Mouse (Mus musculus) heart, embryonic 14.5 days (tissue): Measurements from ENCODE around the gene Mlh1. TPM values are rescaled to one million over a fixed set of nuclear protein-coding genes. Genes with fewer than 3 reads are reported as not detected.

Experiments
- ATAC-seq: fragments of 200-750 bp; cut with Nextera tagmentation; 2 replicates; pipeline ENCODE4 v1.8.0; 2017; ENCODE audit warnings: low read depth, moderate TSS enrichment; ENCODE audit not compliant: insufficient number of reproducible peaks, insufficient read depth, low FRiP score
- H3K27ac ChIP-seq, 2 experiments: fragments of 200-500 bp in 1 of 2; fragments of 300-500 bp in 1 of 2; sonication (generic) in 1 of 2; replicated peaks in 1 of 2; 2 replicates each; pipeline ENCODE4 v1.5.1; 2012 to 2014; ENCODE audit warnings: low read depth in 2 of 2, low read length in 2 of 2, control low read depth in 1 of 2, mild to moderate bottlenecking in 1 of 2, mixed read lengths in 1 of 2; ENCODE audit not compliant: control insufficient read depth in 1 of 2, insufficient read depth in 1 of 2
- H3K27me3 ChIP-seq: fragments of 300-500 bp; sonication (generic); 2 replicates; pipeline ENCODE4 v1.6.1; 2014; ENCODE audit warnings: mild to moderate bottlenecking, low read length, control low read depth; ENCODE audit not compliant: control insufficient read depth, insufficient read depth
- H3K36me3 ChIP-seq: fragments of 300-500 bp; sonication (generic); 2 replicates; pipeline ENCODE4 v1.6.1; 2014; ENCODE audit warnings: mild to moderate bottlenecking, control low read depth, low read length, mixed read lengths; ENCODE audit not compliant: control insufficient read depth, insufficient read depth
- H3K4me1 ChIP-seq, 2 experiments: fragments of 200-500 bp in 1 of 2; fragments of 300-500 bp in 1 of 2; sonication (generic) in 1 of 2; 2 replicates each; pipeline ENCODE4 v1.6.1; 2012 to 2014; ENCODE audit warnings: low read length in 2 of 2, control low read depth in 1 of 2, mixed read lengths in 1 of 2; ENCODE audit not compliant: control insufficient read depth in 2 of 2, insufficient read depth in 2 of 2
- H3K4me2 ChIP-seq: fragments of 300-500 bp; sonication (generic); 2 replicates; pipeline ENCODE4 v1.6.1; 2014; ENCODE audit warnings: mild to moderate bottlenecking, low read length
- H3K4me3 ChIP-seq, 2 experiments: fragments of 200-500 bp in 1 of 2; fragments of 300-500 bp in 1 of 2; sonication (generic) in 1 of 2; 2 replicates each; pipeline ENCODE4 v1.5.1; 2012 to 2014; ENCODE audit warnings: low read length in 2 of 2, mild to moderate bottlenecking in 2 of 2, control low read depth in 1 of 2, low read depth in 1 of 2, moderate library complexity in 1 of 2; ENCODE audit not compliant: control insufficient read depth in 1 of 2, insufficient read depth in 1 of 2
- H3K9ac ChIP-seq: fragments of 300-500 bp; sonication (generic); 2 replicates; pipeline ENCODE4 v1.6.1; 2014; ENCODE audit warnings: mild to moderate bottlenecking, low read length
- H3K9me3 ChIP-seq: fragments of 300-500 bp; sonication (generic); 2 replicates; pipeline ENCODE4 v1.6.1; 2016; ENCODE audit warnings: low read length, control low read depth; ENCODE audit not compliant: control insufficient read depth
- WGBS: fragments of 180-500 bp; shearing (Covaris S2); extraction: QIAGEN DNeasy Blood & Tissue Kit; methylation state at CpG from one replicate; pipeline ENCODE4 v1.1.7; 2014; 5-methylcytosine and 5-hydroxymethylcytosine counted together
- polyA plus RNA-seq: library from polyadenylated mRNA; unstranded; fragments of >200 nt; fragmentation: Nextera tagmentation; extraction: Ambion mirVana; gene quantifications from 2 replicates; pipeline ENCODE4 v1.2.1, GENCODE M21; 2014

The Mlh1 gene
- polyA plus RNA-seq, 1 experiment from 2014 or later = 34.1 TPM

- peaks cover 18% of the 10 kb centered on the region for H3K9me3 ChIP-seq
- WGBS = 11% methylated on average over 72 of the region's 72 CpGs
- H3K4me3 ChIP-seq = peak within 1 kb of the TSS; percentile 45 to 49
- peak; percentile 35; the same call in 1 of the 2 replicates for ATAC-seq
- peaks cover 0 to 15% of the 10 kb centered on the region in 2 experiments; a peak in 2 of 4 replicates for H3K4me1 ChIP-seq
- H3K4me2 ChIP-seq = peak within 1 kb of the TSS; percentile 87
- peak within 1 kb of the TSS; percentile 34; the same call in 1 of the 2 replicates for H3K9ac ChIP-seq
- peaks cover 68% of the 10 kb centered on the region for H3K27me3 ChIP-seq
- no peak within 1 kb of the TSS for H3K27ac ChIP-seq
- H3K36me3 ChIP-seq = no peaks in the 10 kb centered on the region
Observed at GRCm38 (mm10) chr9:111311031-111311842, 39.6 kb upstream of the Mlh1 start, which contains the start of gene Trank1. TSS of gene Trank1 (plus strand) at chr9:111311739.

- H3K4me2 ChIP-seq = no peak overlapping the region
- 76% methylated on average over 7 of the region's 7 CpGs for WGBS
- no peaks in the 10 kb centered on the region for H3K4me1 ChIP-seq
- peaks cover 11% of the 10 kb centered on the region for H3K9me3 ChIP-seq
- no peaks in the 10 kb centered on the region for H3K36me3 ChIP-seq
- H3K27me3 ChIP-seq = peaks cover 31% of the 10 kb centered on the region
- H3K9ac ChIP-seq = no peak overlapping the region
- ATAC-seq = no peak
- no peak overlapping the region for H3K4me3 ChIP-seq
- no peak overlapping the region for H3K27ac ChIP-seq
Observed at GRCm38 (mm10) chr9:111306142-111306541, 34.6 kb upstream of the Mlh1 start.

GRCm38 (mm10) chr9:111304036-111304435, 32.4 kb upstream of the Mlh1 start:
- H3K36me3 ChIP-seq = no peaks in the 10 kb centered on the region
- H3K4me3 ChIP-seq = no peak overlapping the region
- no peak overlapping the region for H3K9ac ChIP-seq
- 88% methylated on average over 6 of the region's 6 CpGs for WGBS
- H3K27ac ChIP-seq = no peak overlapping the region
- peaks cover 10% of the 10 kb centered on the region; the same call in 1 of the 2 replicates for H3K27me3 ChIP-seq
- no peak for ATAC-seq
- H3K4me2 ChIP-seq = no peak overlapping the region
- no peaks in the 10 kb centered on the region for H3K9me3 ChIP-seq
- no peaks in the 10 kb centered on the region for H3K4me1 ChIP-seq

- ATAC-seq = no peak
- Histone ChIP-seq H3K4me2 (no peak overlapping the region), H3K27ac (no peak overlapping the region), H3K27me3 (no peaks in the 10 kb centered on the region), H3K9me3 (no peaks in the 10 kb centered on the region), H3K9ac (no peak overlapping the region), H3K4me1 (no peaks in the 10 kb centered on the region), H3K4me3 (no peak overlapping the region), H3K36me3 (no peaks in the 10 kb centered on the region)
- 71% methylated on average over 12 of the region's 12 CpGs for WGBS
Observed at GRCm38 (mm10) chr9:111302196-111302831, 30.7 kb upstream of the Mlh1 start.

- Histone ChIP-seq H3K4me1 (no peaks in the 10 kb centered on the region), H3K4me2 (no peak overlapping the region), H3K27me3 (no peaks in the 10 kb centered on the region), H3K36me3 (no peaks in the 10 kb centered on the region), H3K9me3 (no peaks in the 10 kb centered on the region), H3K4me3 (no peak overlapping the region), H3K27ac (no peak overlapping the region), H3K9ac (no peak overlapping the region)
- no peak for ATAC-seq
- 55% methylated on average over 2 of the region's 2 CpGs for WGBS
Observed at GRCm38 (mm10) chr9:111298606-111299005, 27.0 kb upstream of the Mlh1 start.

- no peaks in the 10 kb centered on the region for H3K4me1 ChIP-seq
- no peak overlapping the region for H3K27ac ChIP-seq
- H3K9ac ChIP-seq = no peak overlapping the region
- H3K4me2 ChIP-seq = no peak overlapping the region
- H3K9me3 ChIP-seq = no peaks in the 10 kb centered on the region
- 67% methylated on average over 7 of the region's 7 CpGs for WGBS
- H3K4me3 ChIP-seq = no peak overlapping the region
- no peaks in the 10 kb centered on the region for H3K27me3 ChIP-seq
- ATAC-seq = no peak
- no peaks in the 10 kb centered on the region for H3K36me3 ChIP-seq
Observed at GRCm38 (mm10) chr9:111296433-111296832, 24.8 kb upstream of the Mlh1 start.

GRCm38 (mm10) chr9:111295323-111295722, 23.7 kb upstream of the Mlh1 start:
- H3K4me1 ChIP-seq = no peaks in the 10 kb centered on the region
- 71% methylated on average over 2 of the region's 2 CpGs for WGBS
- no peak overlapping the region for H3K4me3 ChIP-seq
- no peaks in the 10 kb centered on the region for H3K9me3 ChIP-seq
- H3K4me2 ChIP-seq = no peak overlapping the region
- no peak overlapping the region for H3K27ac ChIP-seq
- H3K36me3 ChIP-seq = no peaks in the 10 kb centered on the region
- H3K27me3 ChIP-seq = no peaks in the 10 kb centered on the region
- ATAC-seq = no peak
- H3K9ac ChIP-seq = no peak overlapping the region
